Mouse (Mus musculus): ENCODE data around the gene Mepce.

Mepce gene

DNA sequence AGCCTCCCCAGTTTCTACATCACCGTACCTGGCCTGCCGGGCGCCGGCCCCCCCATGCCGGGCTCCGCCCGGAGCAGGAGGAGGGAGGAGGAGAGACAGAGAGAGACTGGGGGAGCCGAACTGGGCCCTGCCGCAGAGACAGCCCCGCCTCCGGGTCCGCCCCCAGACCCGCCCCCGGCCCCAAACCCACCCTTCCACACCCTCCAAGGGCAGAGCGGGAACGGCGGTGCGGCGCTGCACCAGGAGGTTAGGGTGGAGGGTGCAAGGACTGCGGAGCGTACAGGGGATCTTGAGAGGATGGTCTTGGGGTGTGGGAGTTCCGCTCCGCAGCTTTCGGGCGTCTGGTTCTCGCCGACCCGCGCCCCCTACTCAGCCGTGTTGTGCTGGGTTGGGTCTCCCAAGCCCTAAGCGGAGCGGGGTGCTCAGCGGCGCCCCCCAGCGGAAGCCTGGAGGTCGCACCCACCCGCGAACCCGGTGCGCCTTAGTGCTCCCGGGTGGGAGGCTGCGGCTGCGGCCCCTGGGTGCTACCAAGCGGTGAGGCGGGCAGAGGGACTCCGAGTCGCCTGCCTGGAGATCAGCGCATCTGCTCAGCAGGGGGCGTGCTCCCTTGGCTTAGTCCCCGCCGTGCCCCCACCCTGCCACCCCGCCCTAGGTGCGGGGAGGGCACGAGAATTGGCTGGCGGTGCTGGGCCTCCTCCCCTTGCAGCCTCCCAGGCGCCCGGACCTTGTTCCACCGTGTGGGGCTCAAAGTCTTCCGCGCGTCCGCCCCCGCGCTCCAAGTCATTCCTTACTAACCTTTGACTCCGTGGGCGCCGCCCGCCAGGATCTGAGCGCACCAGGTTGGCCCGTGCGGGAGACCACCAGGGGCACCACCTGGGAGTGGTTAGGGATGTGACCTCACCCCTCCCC is 46.2 kb downstream of the Mepce start, which contains the start of gene Nyap1:
TSS of gene Nyap1 (minus strand) at position 585 of the 909 bp plus-strand sequence.
- DNase-seq (ENCODE audit: low read depth, low spot score), result peak; percentile 59

DNA sequence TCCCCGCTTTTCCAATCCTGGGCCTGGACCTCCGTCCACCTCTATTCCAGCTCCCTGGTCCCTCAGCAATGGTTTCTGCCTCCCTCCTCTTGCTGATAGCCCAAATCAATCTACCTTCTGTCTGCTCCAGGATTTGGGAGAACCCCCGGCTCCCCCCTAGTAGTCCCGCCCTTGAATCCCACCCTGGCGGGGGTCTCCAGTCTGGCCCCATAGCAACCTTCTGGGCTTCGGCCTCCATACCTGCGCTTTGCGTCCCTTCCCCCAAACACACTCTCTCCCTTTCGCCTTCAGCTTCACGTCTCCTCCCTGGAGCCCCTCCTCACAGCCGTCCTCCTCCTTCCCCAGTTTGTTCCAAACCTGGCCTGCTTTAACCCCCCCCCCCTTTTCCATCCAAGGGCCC is 46.9 kb downstream of the Mepce start:
- no peak for DNase-seq (ENCODE audit: low read depth, low spot score)

DNA sequence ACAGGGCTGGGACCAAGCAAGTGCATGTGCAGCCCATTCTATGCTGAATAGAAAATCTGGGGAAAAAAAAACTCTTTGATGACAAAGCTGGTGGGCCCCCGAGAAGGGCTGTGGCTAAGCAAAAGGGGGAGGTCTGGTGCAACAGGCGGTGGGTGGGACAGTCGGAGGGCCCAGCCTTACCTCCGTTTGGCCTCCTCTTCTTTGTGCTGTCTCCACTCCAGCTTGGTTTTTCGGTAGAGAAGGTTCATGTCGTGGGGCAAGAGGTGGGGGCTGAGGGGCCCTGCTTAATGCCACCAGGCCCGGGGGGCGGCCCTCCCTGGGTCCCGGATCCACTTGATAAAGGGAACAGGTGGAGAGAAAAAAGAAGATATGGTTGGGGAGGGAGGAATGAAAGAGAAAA is 48.0 kb downstream of the Mepce start:
- no peak for DNase-seq (ENCODE audit: low read depth, low spot score)

DNA sequence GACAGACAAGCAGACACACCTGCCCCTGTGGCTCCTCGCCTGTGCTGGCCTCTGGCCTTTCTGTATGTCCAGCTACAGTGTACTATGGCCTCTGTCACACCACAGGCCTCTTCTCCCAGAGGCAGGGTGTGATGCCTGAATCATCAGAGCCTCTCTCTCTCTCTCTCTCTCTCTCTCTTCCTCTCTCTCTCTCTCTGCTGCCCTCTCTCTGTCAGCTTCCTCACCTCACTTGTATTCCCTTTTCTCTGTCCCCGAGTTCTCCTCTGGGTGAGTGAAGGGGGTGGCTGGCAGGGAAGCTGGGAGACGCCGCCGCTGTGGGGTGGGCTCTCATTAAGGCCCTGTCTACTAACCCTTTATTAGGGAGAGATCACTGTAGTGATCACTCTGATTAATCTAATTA is 48.9 kb downstream of the Mepce start:
- DNase-seq (ENCODE audit: low read depth, low spot score), result no peak

DNA sequence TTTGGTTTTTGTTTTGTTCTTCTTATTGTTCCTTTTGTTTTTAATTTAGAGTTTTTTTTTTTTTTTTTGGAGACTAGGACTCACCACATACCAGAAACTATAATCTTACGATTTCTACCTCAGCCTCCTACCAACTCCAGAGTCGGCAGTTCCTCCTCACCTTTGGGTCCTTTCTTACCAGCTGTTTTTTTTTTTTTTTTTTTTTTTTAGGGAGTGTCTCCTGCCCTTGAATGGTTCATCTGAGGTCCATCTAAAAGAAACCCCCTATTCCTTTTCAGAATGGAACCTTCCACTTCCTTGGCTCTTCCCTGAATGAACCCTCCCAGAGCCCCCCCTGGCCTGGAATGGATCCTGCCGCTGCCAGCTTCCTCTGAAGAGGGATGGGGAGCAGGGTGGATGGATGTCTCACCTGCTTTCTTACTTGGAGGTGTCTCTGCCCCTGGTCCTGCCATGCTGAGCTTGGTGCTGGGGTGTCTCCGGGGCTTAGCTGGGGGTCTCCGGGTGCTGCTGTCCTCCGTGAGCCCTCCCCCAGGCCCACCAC is 50.0 kb downstream of the Mepce start:
- no peak for DNase-seq (ENCODE audit: low read depth, low spot score)

DNA sequence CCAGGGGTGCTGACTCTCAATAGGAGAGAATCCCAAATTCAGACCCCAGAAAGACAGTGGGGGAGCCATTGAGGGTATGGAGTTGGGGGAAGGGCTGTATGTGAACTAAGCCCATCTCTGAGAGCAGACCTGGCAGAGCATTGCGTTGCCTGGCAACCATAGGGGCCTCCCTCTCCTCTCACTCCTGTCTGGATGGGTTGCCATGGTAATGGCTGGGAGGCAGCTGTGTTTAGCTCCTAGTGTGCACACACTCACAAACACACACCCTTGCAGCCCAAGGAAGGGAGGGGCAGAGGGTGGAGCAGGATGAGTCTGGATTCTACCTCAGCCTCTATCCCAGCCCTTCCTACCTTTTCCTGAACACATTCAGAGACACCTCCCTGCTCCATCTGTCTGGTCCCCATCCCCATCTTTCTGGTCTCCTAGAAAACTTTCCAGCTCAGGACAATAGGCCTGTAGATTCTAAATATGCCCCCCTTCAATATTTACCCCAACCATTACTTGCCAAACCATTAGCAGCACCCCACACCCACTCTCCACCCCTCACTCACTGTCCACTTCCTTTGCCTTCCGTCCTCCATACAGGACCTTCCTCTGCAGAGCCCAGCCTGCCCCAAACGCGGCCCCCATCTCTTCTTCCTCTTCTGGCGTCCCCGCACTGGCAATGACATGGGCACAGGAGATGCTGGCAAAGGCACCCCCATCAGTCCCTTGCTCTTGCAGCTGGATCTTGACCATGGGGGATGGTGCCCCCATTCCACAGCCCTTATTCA is 53.0 kb downstream of the Mepce start:
- peak; percentile 49 for DNase-seq (ENCODE audit: low read depth, low spot score)

DNA sequence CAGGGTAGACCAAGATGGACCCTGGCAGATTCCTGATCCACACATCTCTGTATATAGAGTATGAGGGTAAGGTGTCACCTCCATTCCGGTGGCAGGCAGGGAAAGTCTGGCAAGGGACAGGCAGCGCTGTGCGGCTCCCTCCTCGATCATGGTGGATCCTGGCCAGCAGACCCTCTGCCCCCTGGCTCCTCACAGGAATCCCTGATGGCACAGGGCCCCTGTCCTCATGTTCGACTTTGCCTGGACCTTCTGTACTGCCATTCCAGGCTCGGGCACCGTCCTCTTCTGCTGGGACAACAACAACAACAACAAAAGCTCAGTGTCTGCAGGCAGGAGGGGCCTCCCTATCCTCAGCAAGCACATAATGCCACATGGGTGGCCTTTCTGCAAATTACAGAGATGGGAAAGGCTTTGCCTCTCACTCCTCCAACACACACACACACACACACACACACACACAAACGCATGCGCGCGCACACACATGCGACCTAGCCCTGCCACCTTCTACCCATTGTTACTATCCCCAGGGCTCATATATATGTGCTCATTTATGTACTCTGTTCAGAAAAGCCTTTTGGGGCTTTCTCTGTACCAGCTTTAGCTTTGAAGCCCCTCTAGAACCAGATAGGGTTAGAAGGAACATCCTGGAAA is 53.7 kb downstream of the Mepce start:
- DNase-seq (ENCODE audit: low read depth, low spot score), result no peak

All from retina, postnatal 7 days (tissue).